Mouse (Mus musculus) brain, embryonic 14.5 days (tissue): Measurements from ENCODE around the gene Dst.

Experiments
- CTCF ChIP-seq: fragments of 200-500 bp; IDR thresholded peaks from 2 replicates; pipeline ENCODE4 v1.5.1; 2012; ENCODE audit warnings: inconsistent platforms, mild to moderate bottlenecking, moderate library complexity, borderline replicate concordance; ENCODE audit not compliant: insufficient read depth, insufficient read length; ENCODE audit errors: extremely low read depth
- POLR2A ChIP-seq: fragments of 200-500 bp; IDR thresholded peaks from 2 replicates; pipeline ENCODE4 v1.6.1; 2012; ENCODE audit warnings: mild to moderate bottlenecking, inconsistent platforms, borderline replicate concordance; ENCODE audit not compliant: poor library complexity, insufficient read depth, insufficient read length, severe bottlenecking; ENCODE audit errors: extremely low read depth

DNA sequence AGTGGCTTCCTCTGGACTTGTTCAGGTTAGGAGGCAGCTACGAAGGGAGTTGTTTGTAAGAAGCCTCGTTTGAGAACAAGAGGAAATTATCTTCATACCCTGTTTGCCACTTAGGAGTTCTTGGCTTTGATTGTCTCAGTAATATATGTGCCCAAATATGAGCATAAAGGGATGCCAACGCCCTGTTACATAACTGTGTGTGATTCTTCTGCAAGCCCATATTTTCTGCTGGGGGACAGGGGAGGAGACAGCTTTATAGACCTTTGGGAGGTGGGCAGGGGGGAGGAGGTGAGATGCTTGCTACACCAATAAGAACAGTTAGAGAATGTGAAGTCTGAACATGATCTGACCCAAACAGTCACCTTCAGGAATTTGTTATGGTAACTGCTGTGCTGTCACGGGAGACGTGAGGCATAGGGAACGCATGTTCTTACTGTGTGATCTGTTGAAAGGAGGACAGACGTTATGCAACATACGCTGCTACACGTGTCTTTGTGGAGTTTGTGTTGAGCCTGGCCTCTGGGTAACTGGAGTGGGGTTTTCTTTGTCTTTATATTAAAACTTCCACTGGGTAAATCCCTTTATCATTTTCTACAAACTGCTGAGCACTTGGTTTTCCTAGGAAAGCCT, 235.0 kb downstream of the Dst start:
- no peak for TF ChIP-seq CTCF
- TF ChIP-seq POLR2A = no peak
